Mouse (Mus musculus) heart, embryonic 11.5 days (tissue): Measurements from ENCODE around the gene Dqx1. TPM values are rescaled to one million over a fixed set of nuclear protein-coding genes. Genes with fewer than 3 reads are reported as not detected.

Experiments used
- ATAC-seq: fragments of 200-750 bp; cut with Nextera tagmentation; replicated peaks from 2 replicates; pipeline ENCODE4 v1.8.0; 2017; ENCODE audit warnings: moderate library complexity; ENCODE audit not compliant: insufficient number of reproducible peaks, low FRiP score, low TSS enrichment
- H3K27ac ChIP-seq: fragments of 300-500 bp; sonication (generic); 2 replicates; pipeline ENCODE4 v1.5.1; 2014; ENCODE audit warnings: mild to moderate bottlenecking, low read depth, low read length
- H3K27me3 ChIP-seq: fragments of 300-500 bp; sonication (generic); 2 replicates; pipeline ENCODE4 v1.6.1; 2014; ENCODE audit warnings: mild to moderate bottlenecking, low read length, mixed read lengths; ENCODE audit not compliant: control insufficient read depth, insufficient read depth
- H3K36me3 ChIP-seq: fragments of 300-500 bp; sonication (generic); 2 replicates; pipeline ENCODE4 v1.6.1; 2014; ENCODE audit warnings: mild to moderate bottlenecking, low read length, moderate library complexity, mixed read lengths; ENCODE audit not compliant: control insufficient read depth, insufficient read depth
- H3K4me1 ChIP-seq: fragments of 300-500 bp; sonication (generic); 2 replicates; pipeline ENCODE4 v1.6.1; 2014; ENCODE audit warnings: low read length; ENCODE audit not compliant: control insufficient read depth, insufficient read depth
- H3K4me2 ChIP-seq: fragments of 300-500 bp; sonication (generic); 2 replicates; pipeline ENCODE4 v1.6.1; 2014; ENCODE audit warnings: mild to moderate bottlenecking, moderate library complexity
- H3K4me3 ChIP-seq: fragments of 300-500 bp; sonication (generic); 2 replicates; pipeline ENCODE4 v1.5.1; 2014; ENCODE audit warnings: low read depth, low read length
- H3K9ac ChIP-seq: fragments of 300-500 bp; sonication (generic); 2 replicates; pipeline ENCODE4 v1.6.1; 2014; ENCODE audit warnings: mild to moderate bottlenecking, low read depth, low read length, moderate library complexity
- H3K9me3 ChIP-seq: fragments of 300-500 bp; sonication (generic); replicated peaks from 2 replicates; pipeline ENCODE4 v1.6.1; 2016; ENCODE audit warnings: low read length; ENCODE audit not compliant: control insufficient read depth
- WGBS: fragments of 180-500 bp; shearing (Covaris S2); extraction: QIAGEN DNeasy Blood & Tissue Kit; methylation state at CpG from one replicate; pipeline ENCODE4 v1.1.7; 2014; ENCODE audit not compliant: insufficient replicate concordance; 5-methylcytosine and 5-hydroxymethylcytosine counted together
- polyA plus RNA-seq: library from polyadenylated mRNA; unstranded; fragments of >200 nt; fragmentation: Nextera tagmentation; extraction: Ambion mirVana; gene quantifications from 2 replicates; pipeline ENCODE4 v1.2.1, GENCODE M21; 2014

Gene Dqx1
- polyA plus RNA-seq, 1 experiment from 2014 or later, result 0.24 TPM

DNA sequence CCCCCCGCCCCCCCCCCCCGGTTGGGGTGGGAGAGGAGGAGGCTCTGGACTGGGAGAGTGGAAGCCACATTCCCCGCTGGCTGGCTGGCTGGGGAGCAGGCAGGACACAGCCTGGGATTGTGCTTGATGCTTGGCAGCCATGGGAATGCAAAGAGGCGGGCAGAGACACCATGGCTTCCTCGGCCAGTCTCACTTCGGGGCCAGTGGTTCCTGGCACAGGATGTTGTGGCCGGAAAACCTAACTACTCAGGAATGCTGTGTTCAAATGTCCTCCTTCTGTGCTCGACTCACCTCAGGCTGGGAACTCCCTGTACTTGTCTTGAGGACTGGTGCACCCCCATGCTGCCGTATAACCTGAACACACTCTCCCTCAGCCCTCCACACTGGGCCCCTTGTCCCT is 29.9 kb upstream of the Dqx1 start:
- Histone ChIP-seq H3K4me3 (no peak overlapping the region), H3K4me2 (no peak overlapping the region), H3K36me3 (no peaks in the 10 kb centered on the region), H3K9me3 (no peaks in the 10 kb centered on the region), H3K4me1 (peaks cover 12% of the 10 kb centered on the region; the same call in 1 of the 2 replicates), H3K27me3 (peaks cover 38% of the 10 kb centered on the region), H3K9ac (peak overlapping the region; percentile 1; the same call in 1 of the 2 replicates), H3K27ac (no peak overlapping the region)
- no peak for ATAC-seq
- 30% methylated on average over 7 of the region's 9 CpGs for WGBS

DNA sequence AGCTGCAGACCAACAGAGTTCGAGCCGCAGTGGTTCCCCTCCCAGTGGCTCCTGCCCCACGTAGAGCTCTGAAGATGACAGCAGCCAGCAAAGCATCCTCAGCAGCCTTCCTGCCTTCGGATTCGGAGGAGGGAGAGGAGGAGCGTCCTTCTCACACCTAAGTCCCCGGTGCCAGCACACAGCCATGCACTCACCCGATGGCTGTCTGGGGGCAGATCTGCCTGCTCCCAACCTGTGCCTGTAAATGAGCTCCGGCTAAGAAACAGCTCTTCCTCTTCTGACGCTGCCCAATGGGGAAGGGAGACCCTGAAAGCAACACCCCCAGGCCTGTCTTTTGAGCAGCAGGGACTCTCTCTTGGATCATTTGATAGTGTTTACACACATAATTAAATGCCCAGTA is 27.9 kb upstream of the Dqx1 start:
- Histone ChIP-seq H3K36me3 (no peaks in the 10 kb centered on the region), H3K9ac (no peak overlapping the region), H3K4me2 (no peak overlapping the region), H3K9me3 (no peaks in the 10 kb centered on the region), H3K4me1 (peaks cover 18% of the 10 kb centered on the region), H3K27ac (no peak overlapping the region), H3K4me3 (no peak overlapping the region), H3K27me3 (peaks cover 42% of the 10 kb centered on the region)
- ATAC-seq, result no peak
- WGBS, result 33% methylated on average over 10 of the region's 10 CpGs

DNA sequence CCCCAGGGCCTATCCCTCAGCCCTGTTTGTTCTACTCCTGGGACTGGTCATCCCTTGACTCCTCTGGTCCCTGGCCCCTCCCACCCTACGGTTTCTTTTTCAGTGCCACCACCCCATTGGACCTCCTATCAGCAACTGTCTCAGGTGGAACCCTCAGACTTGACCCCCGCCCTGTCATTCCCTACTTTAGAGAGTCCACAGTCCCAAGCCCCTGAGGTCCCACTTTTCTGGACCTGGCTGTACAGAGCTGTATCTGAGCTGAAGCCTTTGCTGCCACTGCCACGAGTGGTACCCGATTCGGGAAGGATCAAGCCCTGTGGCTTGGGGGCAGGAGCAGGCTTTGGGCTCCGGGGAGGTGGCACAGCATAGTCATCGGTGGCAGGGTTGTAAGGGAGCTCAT is 26.5 kb upstream of the Dqx1 start:
- H3K9me3 ChIP-seq, result no peaks in the 10 kb centered on the region
- 68% methylated on average over 7 of the region's 7 CpGs for WGBS
- no peak overlapping the region for H3K9ac ChIP-seq
- H3K36me3 ChIP-seq, result no peaks in the 10 kb centered on the region
- no peak overlapping the region for H3K4me2 ChIP-seq
- H3K27ac ChIP-seq, result no peak overlapping the region
- ATAC-seq, result no peak
- peaks cover 24% of the 10 kb centered on the region for H3K4me1 ChIP-seq
- peaks cover 48% of the 10 kb centered on the region for H3K27me3 ChIP-seq
- H3K4me3 ChIP-seq, result no peak overlapping the region

DNA sequence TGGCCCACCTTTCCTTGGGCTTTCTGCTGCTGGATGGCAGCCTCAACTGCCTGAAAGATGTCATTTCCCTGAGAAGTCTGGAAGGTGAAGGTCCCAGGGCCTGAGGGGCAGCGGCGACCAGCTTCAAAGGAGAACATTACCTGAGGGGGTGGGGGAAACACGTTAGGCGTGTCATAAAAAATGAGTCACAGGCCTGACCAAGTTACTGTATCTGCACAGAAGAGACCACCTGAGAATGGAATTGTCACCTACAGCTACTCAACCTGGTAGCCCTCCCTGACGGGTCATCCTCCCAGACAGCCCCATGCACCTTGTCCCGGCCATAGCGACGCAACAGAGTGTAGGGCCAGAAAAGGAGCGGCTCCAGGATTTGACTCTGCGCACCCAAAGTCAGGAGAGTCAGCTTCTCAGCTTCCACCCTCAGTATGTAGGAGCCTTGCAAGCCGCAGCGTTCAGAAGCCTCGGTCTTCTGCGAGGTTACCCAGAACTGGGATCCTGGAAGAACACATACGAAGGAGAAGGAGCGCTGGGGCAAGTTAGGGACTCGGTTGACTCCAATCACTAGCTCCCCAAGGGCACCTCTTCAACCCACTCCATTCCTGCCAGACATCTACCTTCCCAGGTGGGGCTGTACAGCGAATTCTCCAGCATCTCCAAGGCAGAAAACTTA is 25.6 kb upstream of the Dqx1 start:
- Histone ChIP-seq H3K4me3 (peak overlapping the region; percentile 75), H3K9ac (peak overlapping the region; percentile 79), H3K4me2 (peak overlapping the region; percentile 93), H3K4me1 (peaks cover 24% of the 10 kb centered on the region), H3K27ac (no peak overlapping the region), H3K9me3 (no peaks in the 10 kb centered on the region), H3K27me3 (peaks cover 48% of the 10 kb centered on the region), H3K36me3 (no peaks in the 10 kb centered on the region)
- WGBS, result 28% methylated on average over 18 of the region's 18 CpGs
- ATAC-seq, result no peak

DNA sequence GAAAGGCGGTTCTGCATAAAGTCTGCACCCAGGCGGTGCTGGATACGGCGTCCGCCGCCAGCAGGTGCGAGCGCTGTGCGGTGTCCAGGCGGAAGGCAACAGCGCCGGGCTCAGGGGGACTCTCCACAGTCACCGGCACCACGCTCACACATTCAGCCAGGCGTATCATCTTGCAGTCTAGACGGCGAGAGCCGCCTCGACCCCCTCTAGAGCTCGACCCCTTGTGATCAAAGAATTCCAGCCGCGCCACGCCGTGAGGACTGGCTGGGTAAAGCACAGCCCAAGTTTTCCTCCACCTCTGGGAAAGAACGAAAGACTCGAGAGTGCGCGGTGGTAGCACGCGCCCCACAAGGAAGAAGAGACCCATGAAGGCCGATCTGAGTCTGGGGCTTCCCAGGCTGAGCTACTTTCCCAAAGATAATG is 24.9 kb upstream of the Dqx1 start:
- Histone ChIP-seq H3K27me3 (peaks cover 48% of the 10 kb centered on the region), H3K4me3 (peak overlapping the region; percentile 75), H3K4me1 (peaks cover 18% of the 10 kb centered on the region), H3K4me2 (peak overlapping the region; percentile 93), H3K36me3 (no peaks in the 10 kb centered on the region), H3K9ac (peak overlapping the region; percentile 79), H3K27ac (no peak overlapping the region), H3K9me3 (no peaks in the 10 kb centered on the region)
- ATAC-seq, result peak; percentile 68
- WGBS, result 0% methylated on average over 31 of the region's 31 CpGs

DNA sequence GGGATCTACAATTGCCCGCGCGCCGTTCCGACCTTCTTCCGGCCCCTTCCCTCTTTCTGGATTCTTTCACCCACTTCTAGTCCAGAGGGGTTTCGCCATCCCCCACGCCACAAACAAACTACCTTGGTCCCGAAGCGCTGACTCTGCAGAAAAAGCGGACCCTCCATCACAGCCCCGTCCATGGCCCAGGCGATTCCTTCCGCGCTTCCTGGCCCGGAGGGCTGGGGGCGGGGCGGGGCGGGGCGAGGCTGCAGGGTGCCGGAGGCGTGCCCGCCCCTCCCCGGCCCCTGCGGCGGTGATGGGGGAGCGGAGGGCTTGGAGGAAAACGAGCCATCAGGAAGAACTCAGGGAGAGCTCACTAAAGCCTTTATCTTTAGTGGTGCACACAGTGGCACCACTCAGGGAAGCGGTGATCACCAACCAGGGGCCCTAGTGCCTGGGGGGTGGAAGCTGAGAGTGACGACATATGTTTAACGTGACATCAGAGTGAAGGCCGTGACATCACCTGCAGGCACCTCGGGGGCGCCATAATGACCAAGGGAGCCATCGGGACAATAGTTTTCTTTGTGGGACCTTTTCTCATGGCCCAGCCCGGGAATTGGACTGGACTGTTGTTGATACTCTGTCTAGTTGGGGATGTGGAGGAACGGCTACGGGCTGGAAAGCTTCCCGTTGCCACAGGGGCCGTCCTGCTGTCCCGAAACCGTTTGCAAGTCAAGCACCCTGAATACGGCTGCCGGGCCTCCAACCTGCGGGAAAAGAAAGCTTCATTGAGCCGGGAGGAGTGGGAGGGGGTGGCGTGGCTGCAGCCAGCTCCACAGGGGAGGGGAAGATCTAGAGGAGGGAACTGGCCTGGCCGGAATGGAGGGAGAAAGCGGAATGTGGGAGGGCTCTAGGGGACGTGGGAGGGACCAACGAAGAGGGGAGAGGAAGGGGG is 24.1 kb upstream of the Dqx1 start, which contains the start of the genes Dok1 and Loxl3:
Dok1 (minus strand) TSS at position 223 of the 937 bp plus-strand sequence.
Loxl3 (plus strand) TSS at position 925 of the 937 bp plus-strand sequence.
- Histone ChIP-seq H3K27me3 (peaks cover 46% of the 10 kb centered on the region), H3K9me3 (no peaks in the 10 kb centered on the region), H3K4me2 (peak within 1 kb of the TSS; percentile 93), H3K27ac (peak within 1 kb of the TSS; percentile 83), H3K36me3 (no peaks in the 10 kb centered on the region), H3K4me3 (peak within 1 kb of the TSS; percentile 75), H3K4me1 (peaks cover 19% of the 10 kb centered on the region), H3K9ac (peak within 1 kb of the TSS; percentile 79)
- ATAC-seq, result peak; percentile 84
- WGBS, result under 1% methylated on average over 51 of the region's 51 CpGs

DNA sequence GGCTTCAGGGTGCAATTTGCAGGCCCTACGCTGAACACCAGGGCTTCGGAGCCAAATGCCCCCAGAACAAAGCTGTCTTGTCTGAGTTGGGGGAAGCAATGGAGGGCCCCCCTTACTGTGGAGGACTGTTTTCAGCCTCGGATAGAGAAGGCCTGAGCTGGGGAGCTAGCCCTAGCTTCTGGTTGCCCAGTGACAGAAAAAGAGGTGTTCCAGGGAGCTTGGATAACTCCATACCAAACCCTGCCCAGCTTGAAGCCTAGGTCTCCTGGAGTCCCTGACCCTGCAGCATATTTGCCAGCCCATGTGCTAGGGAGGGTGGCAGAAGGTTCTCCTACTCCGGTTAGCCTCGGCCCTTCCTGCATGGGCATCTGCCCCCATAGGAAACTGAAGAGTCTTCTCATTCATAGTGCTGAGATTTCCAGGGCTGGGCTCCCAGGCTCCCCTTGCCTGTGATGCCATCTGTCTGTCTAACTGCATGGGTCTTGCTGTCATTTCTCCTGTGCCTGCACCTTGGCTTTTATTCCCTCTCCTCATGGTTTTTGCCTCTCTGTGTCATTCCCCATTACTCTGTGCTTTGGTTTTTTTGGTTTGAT is 23.1 kb upstream of the Dqx1 start:
- Histone ChIP-seq H3K4me1 (peaks cover 21% of the 10 kb centered on the region), H3K27ac (no peak overlapping the region), H3K36me3 (no peaks in the 10 kb centered on the region), H3K9ac (peak overlapping the region; percentile 79), H3K4me3 (peak overlapping the region; percentile 75), H3K9me3 (no peaks in the 10 kb centered on the region), H3K4me2 (peak overlapping the region; percentile 93), H3K27me3 (peaks cover 38% of the 10 kb centered on the region)
- ATAC-seq, result no peak
- WGBS, result 23% methylated on average over 5 of the region's 5 CpGs

DNA sequence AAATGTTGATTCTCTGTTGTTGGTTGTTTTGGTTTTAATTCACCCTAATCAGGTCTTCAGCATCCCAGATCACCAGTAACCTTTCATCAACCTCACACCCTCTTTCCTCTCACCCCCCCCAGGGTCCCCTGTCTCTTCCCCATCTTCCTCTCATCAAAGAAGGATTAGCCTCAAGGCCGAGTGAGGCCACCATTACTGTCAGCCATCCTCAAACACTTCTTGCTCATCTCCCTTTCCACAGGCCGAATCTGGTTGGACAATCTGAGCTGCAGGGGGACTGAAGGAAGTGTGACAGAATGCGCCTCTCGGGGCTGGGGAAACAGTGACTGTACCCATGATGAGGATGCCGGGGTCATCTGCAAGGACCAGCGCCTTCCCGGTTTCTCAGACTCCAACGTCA is 20.5 kb upstream of the Dqx1 start:
- WGBS, result 72% methylated on average over 8 of the region's 8 CpGs
- Histone ChIP-seq H3K9ac (no peak overlapping the region), H3K4me3 (no peak overlapping the region), H3K9me3 (no peaks in the 10 kb centered on the region), H3K4me2 (no peak overlapping the region), H3K36me3 (no peaks in the 10 kb centered on the region), H3K27me3 (peaks cover 27% of the 10 kb centered on the region), H3K4me1 (peaks cover 19% of the 10 kb centered on the region), H3K27ac (no peak overlapping the region)
- ATAC-seq, result no peak
